Mouse (Mus musculus): ENCODE results near the gene Arhgef7. TPM values are rescaled to one million over a fixed set of nuclear protein-coding genes. Genes with fewer than 3 reads are reported as not detected.

Arhgef7 gene
- total RNA-seq, 1 experiment, result 33.0 TPM

DNA sequence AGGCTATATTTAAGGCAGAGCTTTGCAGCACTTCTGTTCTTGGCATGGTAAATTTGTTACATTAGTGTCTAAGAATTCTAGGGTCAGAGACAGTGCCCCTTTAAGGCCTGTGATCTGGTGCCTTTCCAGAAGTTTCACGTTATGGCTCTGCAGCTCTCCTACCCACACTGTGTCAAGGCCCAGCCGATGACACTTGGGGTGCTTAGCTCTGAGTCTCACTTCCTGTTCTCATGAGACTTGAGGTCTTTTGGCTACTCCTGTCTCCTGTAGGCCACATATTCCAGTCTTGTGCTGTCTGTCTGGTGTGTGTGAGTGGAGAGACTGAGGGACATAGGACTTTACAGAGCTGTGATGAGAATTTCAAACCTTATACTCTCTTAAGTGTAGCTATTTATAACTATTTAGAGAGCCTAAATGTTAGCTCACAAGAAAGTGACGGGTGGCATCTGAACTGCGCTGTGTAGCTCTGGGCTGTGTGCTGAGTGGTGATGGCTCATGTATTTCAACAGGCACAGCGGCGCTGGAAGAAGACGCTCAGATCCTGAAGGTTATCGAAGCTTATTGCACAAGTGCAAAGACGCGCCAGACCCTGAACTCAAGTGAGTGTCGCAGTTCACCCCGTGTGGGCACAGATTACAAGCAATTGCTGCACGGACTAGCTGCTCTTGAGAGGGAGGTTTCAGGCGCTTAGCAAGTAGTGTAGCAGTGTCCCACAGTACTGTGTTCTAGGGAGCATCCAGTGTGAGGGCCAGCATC is 94.1 kb downstream of the Arhgef7 start:
- in situ Hi-C loops (cut with MboI; ENCODE audit: low sequenced_read_pairs in 2 of 2, unreplicated experiment in 2 of 2), result no loop called here
- H3K4me3 ChIP-seq (ENCODE audit: insufficient read depth in 1 of 2, low read depth in 1 of 2, low read length in 2 of 2, poor library complexity in 1 of 2, severe bottlenecking in 1 of 2), result no peak overlapping the region
- no peaks in the 10 kb centered on the region for H3K4me1 ChIP-seq (ENCODE audit: control insufficient read depth in 2 of 2, insufficient read depth in 2 of 2, low read length in 2 of 2, poor library complexity in 1 of 2)
- no peaks in the 10 kb centered on the region for H3K9me3 ChIP-seq (ENCODE audit: control insufficient read depth, insufficient read depth, low read depth, low read length)
- H3K36me3 ChIP-seq (ENCODE audit: control insufficient read depth, insufficient read depth, low read length, poor library complexity, severe bottlenecking), result peaks cover 63% of the 10 kb centered on the region
- TF ChIP-seq ZNF384 (IDR thresholded peaks at IDR 0.05; ENCODE audit: low read depth, low read length) (no peak), MAFK (IDR thresholded peaks at IDR 0.05; ENCODE audit: insufficient read depth, low read depth, low read length) (no peak), CHD2 (IDR thresholded peaks at IDR 0.05; ENCODE audit: low read depth, low read length) (no peak), ZC3H11A (IDR thresholded peaks at IDR 0.05; ENCODE audit: borderline replicate concordance, low read depth, low read length) (no peak), HCFC1 (IDR thresholded peaks at IDR 0.05; ENCODE audit: borderline replicate concordance, insufficient read depth, low read length) (no peak)
- no peak overlapping the region for H3K27ac ChIP-seq (ENCODE audit: insufficient read depth, low read depth, low read length, poor library complexity, severe bottlenecking)
- no peak overlapping the region for H3K9ac ChIP-seq (ENCODE audit: insufficient read depth, low read depth, low read length, poor library complexity, severe bottlenecking)
- DNase-seq (ENCODE audit: low read depth, low spot score), result no peak

- H3K9ac ChIP-seq (ENCODE audit: insufficient read depth, low read depth, low read length, poor library complexity, severe bottlenecking), result no peak overlapping the region
Observed at GRCm38 (mm10) chr8:11822550-11823060, 95.1 kb downstream of the Arhgef7 start.

GRCm38 (mm10) chr8:11825756-11826155 is 98.2 kb downstream of the Arhgef7 start:
- in situ Hi-C loops (cut with MboI; ENCODE audit: low sequenced_read_pairs in 2 of 2, unreplicated experiment in 2 of 2), result no loop called here
- no peaks in the 10 kb centered on the region for H3K9me3 ChIP-seq (ENCODE audit: control insufficient read depth, insufficient read depth, low read depth, low read length)
- peaks cover 39% of the 10 kb centered on the region for H3K36me3 ChIP-seq (ENCODE audit: control insufficient read depth, insufficient read depth, low read length, poor library complexity, severe bottlenecking)
- no peak overlapping the region for H3K9ac ChIP-seq (ENCODE audit: insufficient read depth, low read depth, low read length, poor library complexity, severe bottlenecking)
- no peak overlapping the region for H3K27ac ChIP-seq (ENCODE audit: insufficient read depth, low read depth, low read length, poor library complexity, severe bottlenecking)
- no peak overlapping the region for H3K4me3 ChIP-seq (ENCODE audit: insufficient read depth in 1 of 2, low read depth in 1 of 2, low read length in 2 of 2, poor library complexity in 1 of 2, severe bottlenecking in 1 of 2)
- TF ChIP-seq ZC3H11A (IDR thresholded peaks at IDR 0.05; ENCODE audit: borderline replicate concordance, low read depth, low read length), result no peak
- no peak for DNase-seq (ENCODE audit: low read depth, low spot score)
- H3K4me1 ChIP-seq (ENCODE audit: control insufficient read depth in 2 of 2, insufficient read depth in 2 of 2, low read length in 2 of 2, poor library complexity in 1 of 2), result no peaks in the 10 kb centered on the region

More at GRCm38 (mm10) chr8:11822550-11823060, 95.1 kb downstream of the Arhgef7 start:
- TF ChIP-seq ZNF384 (IDR thresholded peaks at IDR 0.05; ENCODE audit: low read depth, low read length) (no peak), MAFK (IDR thresholded peaks at IDR 0.05; ENCODE audit: insufficient read depth, low read depth, low read length) (no peak), HCFC1 (IDR thresholded peaks at IDR 0.05; ENCODE audit: borderline replicate concordance, insufficient read depth, low read length) (no peak), CHD2 (IDR thresholded peaks at IDR 0.05; ENCODE audit: low read depth, low read length) (no peak), ZC3H11A (IDR thresholded peaks at IDR 0.05; ENCODE audit: borderline replicate concordance, low read depth, low read length) (no peak)
- Histone ChIP-seq H3K36me3 (ENCODE audit: control insufficient read depth, insufficient read depth, low read length, poor library complexity, severe bottlenecking) (peaks cover 61% of the 10 kb centered on the region), H3K4me1 (ENCODE audit: control insufficient read depth in 2 of 2, insufficient read depth in 2 of 2, low read length in 2 of 2, poor library complexity in 1 of 2) (no peaks in the 10 kb centered on the region), H3K27ac (ENCODE audit: insufficient read depth, low read depth, low read length, poor library complexity, severe bottlenecking) (no peak overlapping the region), H3K4me3 (ENCODE audit: insufficient read depth in 1 of 2, low read depth in 1 of 2, low read length in 2 of 2, poor library complexity in 1 of 2, severe bottlenecking in 1 of 2) (no peak overlapping the region), H3K9me3 (ENCODE audit: control insufficient read depth, insufficient read depth, low read depth, low read length) (no peaks in the 10 kb centered on the region)
- DNase-seq (ENCODE audit: low read depth, low spot score), result no peak
- in situ Hi-C loops (cut with MboI; ENCODE audit: low sequenced_read_pairs in 2 of 2, unreplicated experiment in 2 of 2), result no loop called here

DNA sequence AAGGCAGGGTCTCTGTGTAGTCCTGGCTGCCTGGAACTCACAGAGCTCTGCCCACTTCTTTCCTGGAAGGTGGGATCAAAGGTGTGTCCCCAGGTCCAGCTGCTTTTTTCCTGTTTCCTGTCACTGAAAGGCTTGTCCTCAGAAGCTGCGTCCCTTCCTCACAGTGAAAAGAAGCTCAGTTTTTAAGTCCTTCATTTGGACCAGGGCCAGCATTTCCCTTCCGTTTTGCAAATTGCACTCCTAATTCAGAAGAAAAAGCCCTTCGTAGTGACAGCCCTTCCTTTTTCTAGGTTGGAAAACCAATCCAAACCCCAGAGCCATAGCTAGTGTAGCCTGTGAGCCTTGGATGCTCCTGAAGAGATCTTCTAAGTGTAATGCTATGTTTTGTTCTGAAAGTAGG is 99.8 kb downstream of the Arhgef7 start:
- TF ChIP-seq ZNF384 (IDR thresholded peaks at IDR 0.05; ENCODE audit: low read depth, low read length), result no peak
- no peak for TF ChIP-seq CHD2 (IDR thresholded peaks at IDR 0.05; ENCODE audit: low read depth, low read length)
- no peak for TF ChIP-seq ZC3H11A (IDR thresholded peaks at IDR 0.05; ENCODE audit: borderline replicate concordance, low read depth, low read length)
- TF ChIP-seq HCFC1 (IDR thresholded peaks at IDR 0.05; ENCODE audit: borderline replicate concordance, insufficient read depth, low read length), result no peak
- TF ChIP-seq MAFK (IDR thresholded peaks at IDR 0.05; ENCODE audit: insufficient read depth, low read depth, low read length), result no peak
- Histone ChIP-seq H3K4me3 (ENCODE audit: insufficient read depth in 1 of 2, low read depth in 1 of 2, low read length in 2 of 2, poor library complexity in 1 of 2, severe bottlenecking in 1 of 2) (no peak overlapping the region), H3K4me1 (ENCODE audit: control insufficient read depth in 2 of 2, insufficient read depth in 2 of 2, low read length in 2 of 2, poor library complexity in 1 of 2) (no peaks in the 10 kb centered on the region), H3K9ac (ENCODE audit: insufficient read depth, low read depth, low read length, poor library complexity, severe bottlenecking) (no peak overlapping the region), H3K36me3 (ENCODE audit: control insufficient read depth, insufficient read depth, low read length, poor library complexity, severe bottlenecking) (peaks cover 35% of the 10 kb centered on the region), H3K27ac (ENCODE audit: insufficient read depth, low read depth, low read length, poor library complexity, severe bottlenecking) (no peak overlapping the region), H3K9me3 (ENCODE audit: control insufficient read depth, insufficient read depth, low read depth, low read length) (no peaks in the 10 kb centered on the region)
- in situ Hi-C loops (cut with MboI; ENCODE audit: low sequenced_read_pairs in 2 of 2, unreplicated experiment in 2 of 2), result no loop called here
- no peak for DNase-seq (ENCODE audit: low read depth, low spot score)
